Mouse (Mus musculus) spleen, adult 2 months (tissue): ENCODE data around the gene Mesp2.

ENCODE experiments used
- CTCF ChIP-seq: fragments of 200-500 bp; IDR thresholded peaks from 2 replicates; pipeline ENCODE4 v1.5.1; 2011; ENCODE audit warnings: mild to moderate bottlenecking, inconsistent platforms; ENCODE audit not compliant: insufficient read depth, insufficient read length, insufficient replicate concordance; ENCODE audit errors: extremely low read depth
- POLR2A ChIP-seq: fragments of 200-500 bp; IDR thresholded peaks from 2 replicates; pipeline ENCODE4 v1.6.1; 2011; ENCODE audit warnings: low read depth, low read length, inconsistent platforms

- no peak for TF ChIP-seq CTCF
- no peak for TF ChIP-seq POLR2A
These were observed 9.5 kb downstream of the Mesp2 start for GRCm38 (mm10) chr7:79819996-79820395.
